Mouse (Mus musculus): ENCODE results near the gene Rpl18.

DNA sequence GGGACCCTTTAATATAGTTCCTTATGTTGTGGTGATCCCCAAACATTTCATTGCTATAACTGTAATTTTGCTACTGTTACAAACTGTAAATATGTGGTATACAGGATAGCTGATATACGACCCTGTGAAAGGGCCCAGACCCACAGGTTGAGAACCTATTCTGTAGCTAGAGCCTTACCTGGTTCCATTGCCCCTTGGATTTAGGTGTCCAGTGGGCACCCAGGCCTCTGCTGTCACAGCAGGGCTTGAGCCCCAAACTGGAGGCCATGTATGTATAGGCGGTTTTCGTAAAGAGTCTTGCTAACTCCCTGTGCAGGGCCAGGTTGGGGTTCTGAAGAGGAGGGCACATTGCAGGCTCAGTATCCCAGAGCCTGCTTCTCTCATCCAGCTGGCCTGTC is 1.2 kb downstream of the Rpl18 start:
- no peak for TF ChIP-seq CTCF (IDR thresholded peaks at IDR 0.05; ENCODE audit: low read depth)
- no peak for TF ChIP-seq EP300 (optimal IDR thresholded peaks at IDR 0.05)

All from stomach, postnatal 0 days (tissue).